Mouse (Mus musculus) layer of hippocampus, adult 8-10 months (tissue): ENCODE data around the gene Hdac11. TPM values are rescaled to one million over a fixed set of nuclear protein-coding genes. Genes with fewer than 3 reads are reported as not detected.
"Not testable (repeated sequence)": the region's sequence is repeated elsewhere in the genome, so short reads cannot be mapped to it uniquely, and the experiment has no call there.

Source experiments
- DNase-seq, 2 experiments: peaks; one replicate each; pipeline ENCODE4 v3.0.0; 2022; ENCODE audit warnings: low spot score in 2 of 2
- total RNA-seq, 4 experiments: library from RNA; stranded (reverse); gene quantifications; 2 replicates each; pipeline ENCODE4 v1.2.4; 2022

Hdac11 gene
- total RNA-seq, 4 experiments from 2014 or later: 165 to 192 (median 179) TPM

DNA sequence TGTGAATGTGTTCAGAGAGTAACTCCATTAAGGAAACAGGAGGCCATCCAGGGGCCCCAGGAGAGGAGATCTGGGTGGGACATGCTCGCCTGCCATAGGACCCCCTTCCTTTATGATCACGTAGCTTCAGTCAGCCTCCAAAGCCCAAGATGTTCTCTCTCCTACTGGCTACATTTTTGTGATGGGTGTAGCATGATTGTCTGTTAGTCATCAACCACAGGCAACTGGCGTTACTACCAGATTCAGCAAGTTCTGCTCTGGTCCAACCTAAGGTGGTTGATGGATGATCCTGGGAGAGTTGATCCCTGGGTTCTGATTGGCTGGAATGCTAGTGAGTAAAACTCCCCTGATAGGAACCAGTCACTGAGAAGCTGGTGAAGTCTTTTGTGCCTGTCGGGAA, 46.1 kb downstream of the Hdac11 start:
- no peak for DNase-seq

GRCm38 (mm10) chr6:91205346-91205745, 48.9 kb downstream of the Hdac11 start:
- DNase-seq: no peak

- no peak for DNase-seq
These were observed 49.3 kb downstream of the Hdac11 start for GRCm38 (mm10) chr6:91205791-91206190.

- DNase-seq: no peak
These were observed 51.0 kb downstream of the Hdac11 start for GRCm38 (mm10) chr6:91207491-91207890.

DNA sequence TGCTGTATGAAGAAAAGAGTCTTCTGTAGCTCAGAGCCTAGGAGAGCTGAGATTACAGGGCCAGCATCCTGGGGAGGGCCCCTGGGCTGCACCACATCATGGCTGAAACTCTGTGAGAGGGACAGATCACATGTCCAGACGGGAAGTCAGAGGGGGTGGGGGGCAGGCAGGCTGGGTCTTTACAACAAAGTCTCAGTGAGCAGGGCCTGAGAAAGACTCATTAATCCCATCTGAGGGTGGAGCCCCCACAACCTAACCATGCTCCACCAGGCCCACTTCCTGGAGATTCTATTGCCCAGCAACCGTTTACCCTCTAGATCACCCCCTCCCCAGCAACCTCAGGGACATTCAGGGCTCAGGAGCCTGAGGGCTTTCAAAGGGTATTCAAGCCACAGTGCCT, 53.3 kb downstream of the Hdac11 start:
- no peak for DNase-seq

DNA sequence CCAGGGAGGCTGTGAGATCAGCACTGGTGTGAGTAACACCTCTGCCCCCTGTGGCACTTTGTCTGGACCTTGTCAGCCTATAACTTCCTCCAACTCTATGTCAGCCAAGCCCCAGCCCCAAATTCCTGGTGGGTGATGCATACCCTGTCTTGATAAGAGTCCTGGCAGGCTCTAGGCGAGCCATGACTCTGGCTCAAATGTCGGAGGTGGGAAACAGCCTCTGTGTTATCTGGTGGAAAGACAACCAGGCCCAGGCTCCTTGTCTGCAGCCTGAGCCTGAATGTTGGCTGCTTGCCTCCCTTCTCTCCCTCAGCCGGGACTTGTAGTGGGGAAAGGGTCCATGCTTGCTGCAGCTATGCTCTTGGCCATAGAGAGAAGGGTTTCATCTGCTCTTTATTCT, 54.4 kb downstream of the Hdac11 start:
- DNase-seq: no peak

- not testable (repeated sequence) for DNase-seq
These were observed 55.7 kb downstream of the Hdac11 start, which contains the start of gene Fbln2 for GRCm38 (mm10) chr6:91212155-91212554. Gene Fbln2, plus strand, starts transcription at chr6:91212455.

GRCm38 (mm10) chr6:91212571-91212970, 56.1 kb downstream of the Hdac11 start:
- no peak for DNase-seq

DNA sequence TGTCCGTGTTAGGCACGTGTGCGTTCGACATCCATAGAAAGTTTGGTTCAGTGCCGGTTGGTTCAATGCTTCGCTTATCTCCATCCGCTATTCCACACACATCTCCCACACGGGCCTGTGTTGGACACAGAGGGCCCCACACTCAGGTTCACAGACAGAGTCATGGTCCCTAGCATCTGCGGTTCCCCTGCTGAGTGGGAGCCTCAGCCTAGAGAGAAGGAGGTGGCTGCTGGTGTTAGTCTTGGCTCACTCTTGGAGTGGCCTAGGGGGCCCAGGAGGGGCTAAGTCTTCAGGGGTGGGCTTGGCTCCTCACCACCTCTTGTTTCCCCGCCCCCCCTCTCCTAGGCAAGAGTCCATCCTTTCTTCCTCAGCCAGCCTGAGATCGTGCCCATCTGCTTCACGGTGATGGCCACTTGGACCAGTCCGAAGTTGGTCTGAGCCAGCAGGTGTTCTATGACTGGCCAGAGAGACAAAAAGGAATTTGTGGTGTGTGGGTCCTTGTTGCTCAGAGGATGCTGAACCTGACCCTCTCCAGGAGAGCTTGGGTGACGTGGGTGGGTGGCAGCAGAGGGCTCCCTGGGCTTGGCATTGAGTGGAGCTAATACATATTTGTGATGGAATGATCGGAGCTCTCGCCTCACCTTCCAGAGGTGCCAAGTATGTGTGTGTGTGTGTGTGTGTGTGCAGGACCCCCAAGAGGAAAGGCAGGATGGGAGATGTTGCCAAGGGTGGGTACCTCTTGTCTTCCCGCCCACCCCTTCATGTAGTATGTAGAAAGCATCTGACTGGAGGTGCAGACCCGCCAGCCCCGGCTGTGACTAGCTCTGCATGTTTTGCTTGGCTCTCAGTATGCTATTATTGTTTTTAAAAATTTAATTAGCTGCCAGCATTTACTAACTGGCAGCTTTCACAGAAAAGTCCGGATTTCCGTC, 57.1 kb downstream of the Hdac11 start:
- DNase-seq: no peak

- DNase-seq: peak in 1 of 2 experiments; percentile 42
These were observed 59.0 kb downstream of the Hdac11 start for GRCm38 (mm10) chr6:91215454-91215853.

DNA sequence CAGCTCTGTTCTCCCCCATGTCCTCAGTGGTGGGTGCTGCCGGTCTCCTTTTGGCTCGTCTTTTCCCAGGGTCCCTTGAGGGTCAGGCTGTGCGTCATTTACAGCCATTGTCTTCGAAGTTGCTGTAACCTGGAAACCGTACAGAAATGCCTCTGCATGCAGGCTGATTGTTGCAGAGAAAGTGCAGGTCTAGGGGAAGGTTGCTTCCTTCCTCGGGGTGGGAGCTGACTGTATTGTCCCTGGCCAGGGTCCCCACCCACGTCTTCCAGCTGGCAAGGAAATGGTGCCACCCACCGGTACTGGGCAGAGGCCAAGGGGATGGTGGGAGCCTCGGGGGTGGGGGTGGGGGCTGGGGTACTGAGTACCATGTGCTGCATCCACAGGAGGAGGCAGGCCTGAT, 62.0 kb downstream of the Hdac11 start:
- DNase-seq: no peak

DNA sequence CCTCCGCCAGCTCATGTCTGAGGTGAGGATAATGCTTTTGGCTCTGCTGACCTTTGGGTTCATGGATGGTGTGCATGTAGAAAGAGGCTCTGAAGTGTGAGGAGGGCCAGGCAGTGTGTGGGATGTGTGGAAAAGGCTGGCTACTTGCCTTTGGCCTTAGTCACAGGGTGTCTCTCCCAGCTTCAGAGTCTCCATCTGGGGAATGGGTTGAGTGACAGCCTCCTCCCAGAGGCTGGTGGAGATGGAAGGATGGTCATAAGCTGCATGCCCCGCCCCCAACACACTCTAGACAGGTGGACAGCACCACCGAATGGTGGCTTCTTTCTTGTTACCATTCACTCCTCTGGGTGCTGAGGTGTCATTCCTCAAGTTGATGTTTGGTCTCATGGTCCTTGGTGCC, 62.4 kb downstream of the Hdac11 start:
- DNase-seq: no peak

DNA sequence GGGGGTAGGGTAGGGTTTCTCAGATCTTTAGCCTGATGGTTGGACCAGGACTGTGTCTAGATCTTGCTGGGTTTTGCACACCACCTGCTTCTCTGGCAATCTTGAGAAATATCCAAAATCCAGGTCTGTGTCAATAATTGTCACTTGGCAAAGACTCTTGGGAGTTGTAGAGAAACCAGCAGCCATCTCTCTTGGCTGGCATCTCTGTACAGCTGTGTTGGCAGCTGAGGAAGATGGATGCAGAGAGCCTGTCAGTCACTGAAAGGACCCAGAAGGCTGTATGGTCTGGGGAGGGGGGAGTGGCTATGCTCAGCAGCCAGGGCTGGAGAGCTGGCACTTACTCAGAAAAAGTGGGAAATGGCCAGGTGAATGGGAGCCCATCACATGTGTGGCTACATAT, 63.6 kb downstream of the Hdac11 start:
- no peak for DNase-seq

- no peak for DNase-seq
These were observed 64.6 kb downstream of the Hdac11 start for GRCm38 (mm10) chr6:91221094-91221493.

- DNase-seq: no peak
These were observed 66.4 kb downstream of the Hdac11 start for GRCm38 (mm10) chr6:91222694-91223346.

Other genes with a start within 250 kb of the Hdac11 start
- 100 to 1,000 TPM; 262 to 273 (median 267) TPM for gene Iqsec1, start 168.0 kb upstream of the Hdac11 start, total RNA-seq
- gene Nup210, start 39.8 kb upstream of the Hdac11 start, total RNA-seq: 10 to 100 TPM; 17.1 to 30.9 (median 20.7) TPM
- gene Fbln2, start 55.8 kb downstream of the Hdac11 start, total RNA-seq: 10 to 100 TPM; 10.3 to 13.7 (median 11.0) TPM